Mouse (Mus musculus) heart, embryonic 16.5 days (tissue): ENCODE data around the gene Tril. TPM values are rescaled to one million over a fixed set of nuclear protein-coding genes. Genes with fewer than 3 reads are reported as not detected.

Experiments used
- ATAC-seq: fragments of 200-750 bp; cut with Nextera tagmentation; replicated peaks from 2 replicates; pipeline ENCODE4 v1.8.0; 2017; ENCODE audit warnings: moderate number of reproducible peaks; ENCODE audit not compliant: insufficient read depth, low FRiP score; ENCODE audit errors: extremely low read depth
- H3K27ac ChIP-seq: fragments of 300-500 bp; sonication (generic); 2 replicates; pipeline ENCODE4 v1.5.1; 2014; ENCODE audit warnings: mild to moderate bottlenecking, low read length, control low read depth, moderate library complexity
- H3K27me3 ChIP-seq: fragments of 300-500 bp; sonication (generic); 2 replicates; pipeline ENCODE4 v1.6.1; 2014; ENCODE audit warnings: low read length, mixed read lengths; ENCODE audit not compliant: control insufficient read depth, insufficient read depth
- H3K36me3 ChIP-seq: fragments of 300-500 bp; sonication (generic); 2 replicates; pipeline ENCODE4 v1.6.1; 2014; ENCODE audit not compliant: control insufficient read depth, insufficient read depth
- H3K4me1 ChIP-seq: fragments of 300-500 bp; sonication (generic); 2 replicates; pipeline ENCODE4 v1.6.1; 2014; ENCODE audit warnings: low read length, mixed read lengths; ENCODE audit not compliant: control insufficient read depth, insufficient read depth
- H3K4me2 ChIP-seq: fragments of 300-500 bp; sonication (generic); 2 replicates; pipeline ENCODE4 v1.6.1; 2014; ENCODE audit warnings: low read depth, mild to moderate bottlenecking, control low read depth, low read length
- H3K4me3 ChIP-seq: fragments of 300-500 bp; sonication (generic); 2 replicates; pipeline ENCODE4 v1.5.1; 2014; ENCODE audit warnings: mild to moderate bottlenecking, control low read depth, low read length
- H3K9ac ChIP-seq: fragments of 300-500 bp; sonication (generic); 2 replicates; pipeline ENCODE4 v1.6.1; 2014; ENCODE audit warnings: low read length, control low read depth
- H3K9me3 ChIP-seq: fragments of 300-500 bp; sonication (generic); replicated peaks from 2 replicates; pipeline ENCODE4 v1.6.1; 2016; ENCODE audit warnings: low read length; ENCODE audit not compliant: control insufficient read depth
- WGBS: fragments of 180-500 bp; shearing (Covaris S2); extraction: QIAGEN DNeasy Blood & Tissue Kit; methylation state at CpG from one replicate; pipeline ENCODE4 v1.1.7; 2014; 5-methylcytosine and 5-hydroxymethylcytosine counted together
- polyA plus RNA-seq: library from polyadenylated mRNA; unstranded; fragments of >200 nt; fragmentation: Nextera tagmentation; extraction: Ambion mirVana; gene quantifications from 2 replicates; pipeline ENCODE4 v1.2.1, GENCODE M21; 2015

Tril gene
- polyA plus RNA-seq, 1 experiment from 2014 or later: 4.4 TPM

DNA sequence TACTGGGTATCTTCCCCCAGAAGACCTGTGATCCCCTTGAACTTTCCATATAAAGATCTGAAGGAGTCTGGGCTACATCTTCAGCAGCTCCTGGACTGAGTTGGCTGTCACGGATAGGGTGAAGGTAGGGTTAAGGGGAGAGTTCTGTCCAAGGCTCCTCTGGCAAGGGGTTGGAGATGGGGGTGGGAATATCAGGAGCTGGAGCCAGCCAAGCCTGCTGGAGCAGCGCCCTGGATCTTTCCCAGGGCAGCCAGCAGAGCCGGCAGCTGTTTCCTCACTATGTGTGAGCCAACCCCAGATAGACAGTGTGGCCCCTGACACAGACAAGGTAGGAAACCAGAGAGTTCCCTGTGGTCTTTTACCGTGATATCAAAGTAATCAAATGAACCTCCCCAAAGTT is 4.6 kb upstream of the Tril start:
- ATAC-seq: no peak
- 32% methylated on average over 4 of the region's 4 CpGs for WGBS

DNA sequence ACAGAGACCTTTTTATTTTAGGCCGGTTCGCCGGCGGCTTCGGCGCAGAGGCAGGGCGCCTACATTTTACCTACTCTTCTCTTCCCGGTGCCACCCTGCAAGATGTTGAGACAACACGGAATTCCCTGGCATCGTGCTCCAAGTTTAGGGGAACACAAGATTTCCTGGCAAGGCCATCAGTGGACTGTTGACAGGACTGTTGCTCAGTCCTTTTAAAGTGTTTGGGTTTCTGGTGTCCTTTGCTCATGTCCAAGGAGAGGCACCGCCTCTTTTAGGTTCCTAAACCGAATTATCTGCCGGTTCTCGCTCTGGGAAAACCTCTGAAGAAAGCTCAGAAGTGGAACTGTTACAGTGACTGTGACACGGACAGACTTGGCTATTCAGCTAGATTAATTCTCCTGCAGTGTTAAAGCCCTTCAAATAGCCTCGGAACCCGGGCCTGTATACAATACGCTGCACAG is 441 bp upstream of the Tril start:
- 4% methylated on average over 18 of the region's 18 CpGs for WGBS
- Histone ChIP-seq H3K27ac (peak overlapping the region; percentile 82), H3K9ac (peak overlapping the region; percentile 72), H3K36me3 (no peaks in the 10 kb centered on the region), H3K4me1 (peaks cover 19% of the 10 kb centered on the region), H3K9me3 (no peaks in the 10 kb centered on the region), H3K4me2 (peak overlapping the region; percentile 92), H3K4me3 (peak overlapping the region; percentile 65), H3K27me3 (peaks cover 48% of the 10 kb centered on the region)
- 0 out of 2 replicates have a peak, but pooled peaks have one; percentile 6 for ATAC-seq

More for the DNA sequence above, 4.6 kb upstream of the Tril start:
- H3K36me3 ChIP-seq: no peaks in the 10 kb centered on the region
- no peak overlapping the region for H3K9ac ChIP-seq
- H3K27me3 ChIP-seq: peaks cover 16% of the 10 kb centered on the region
- peaks cover 3% of the 10 kb centered on the region for H3K9me3 ChIP-seq
- peaks cover 3% of the 10 kb centered on the region; the same call in 1 of the 2 replicates for H3K4me1 ChIP-seq
- no peak overlapping the region for H3K27ac ChIP-seq
- H3K4me2 ChIP-seq: no peak overlapping the region
- H3K4me3 ChIP-seq: no peak overlapping the region

DNA sequence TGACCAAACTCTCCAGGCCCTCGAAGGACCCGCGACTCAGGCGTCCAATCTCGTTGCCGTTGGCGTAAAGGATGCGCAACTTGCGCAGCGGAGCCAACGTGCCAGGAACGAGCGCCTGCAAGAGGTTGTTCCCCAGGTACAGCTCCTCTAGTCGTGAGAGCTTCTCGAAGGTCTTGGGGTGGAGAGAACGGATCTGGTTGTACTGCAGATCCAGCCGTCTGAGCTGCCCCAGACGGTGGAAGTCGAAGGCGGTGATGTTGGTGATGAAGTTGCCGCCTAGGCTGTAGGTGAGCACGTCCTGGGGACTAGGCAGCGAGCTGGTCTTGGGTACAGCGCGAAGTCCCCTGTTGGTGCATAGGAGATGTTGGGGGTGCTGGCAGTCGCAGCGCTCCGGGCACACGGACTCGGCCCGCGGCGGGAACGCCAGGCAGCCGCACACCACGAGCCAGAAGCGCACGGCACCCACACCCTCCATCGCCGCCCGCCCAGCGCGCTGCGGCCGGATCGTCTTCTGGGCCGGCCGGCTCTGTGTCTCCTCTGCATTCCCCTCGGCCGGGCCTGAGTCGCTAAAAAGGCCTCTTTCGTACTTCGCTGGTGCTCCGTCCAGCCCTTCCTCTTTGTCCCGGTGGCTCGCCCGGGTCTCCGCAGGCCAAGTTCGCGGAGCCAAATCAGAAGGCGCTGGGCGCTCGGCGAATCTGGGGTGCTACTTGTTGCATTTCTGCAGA is 707 bp downstream of the Tril start:
- 1% methylated on average over 63 of the region's 64 CpGs for WGBS
- Histone ChIP-seq H3K9me3 (no peaks in the 10 kb centered on the region), H3K27me3 (peaks cover 48% of the 10 kb centered on the region), H3K9ac (peak overlapping the region; percentile 72), H3K4me3 (peak overlapping the region; percentile 65), H3K4me2 (peak overlapping the region; percentile 92), H3K4me1 (peaks cover 19% of the 10 kb centered on the region), H3K36me3 (no peaks in the 10 kb centered on the region), H3K27ac (peak overlapping the region; percentile 82)
- peak; percentile 32; the same call in 1 of the 2 replicates for ATAC-seq

DNA sequence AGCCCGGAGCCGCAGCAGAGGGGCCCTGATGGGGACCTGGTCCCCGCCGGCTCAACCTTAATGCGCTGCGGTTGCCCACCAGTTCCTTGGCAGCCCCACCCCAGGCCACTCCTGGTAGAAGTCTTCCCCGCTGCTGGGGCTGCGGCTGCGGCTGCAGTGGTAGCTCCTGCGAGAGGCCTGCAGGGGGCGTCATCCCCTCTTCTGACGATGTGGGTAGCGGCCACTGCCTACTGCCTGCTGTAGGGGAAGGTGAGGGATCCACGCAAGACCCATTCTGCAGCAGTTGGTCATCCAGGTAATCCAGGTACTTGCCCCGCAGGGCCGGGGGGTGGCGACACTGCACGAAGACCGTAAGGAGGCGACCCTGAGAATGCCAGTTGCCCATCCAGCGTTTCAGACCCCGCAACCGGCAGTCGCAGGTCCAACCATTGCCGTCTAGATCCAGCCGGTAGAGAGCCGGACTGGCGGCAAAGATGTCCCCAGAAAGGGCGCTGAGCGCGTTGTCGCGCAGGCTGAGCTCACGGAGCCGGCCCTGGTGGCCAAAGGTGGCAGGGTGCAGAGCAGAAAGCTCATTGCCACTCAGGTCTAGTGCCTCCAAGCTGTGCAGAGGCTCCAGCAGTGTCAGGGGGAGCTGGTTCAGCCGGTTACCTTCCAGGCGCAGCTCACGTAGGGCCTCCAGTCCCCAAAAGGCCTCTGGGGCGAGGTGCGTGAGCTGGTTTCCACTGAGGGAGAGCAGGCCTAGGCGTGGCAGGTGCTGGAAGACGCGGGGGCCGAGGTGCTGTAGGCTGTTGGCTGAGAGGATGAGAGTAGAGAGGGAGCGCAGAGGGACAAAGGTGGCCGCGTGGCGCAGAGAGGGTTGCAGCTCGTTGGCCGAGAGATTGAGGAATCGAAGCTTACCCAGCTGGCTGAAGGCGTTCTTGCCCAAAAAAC is 1.6 kb downstream of the Tril start:
- Histone ChIP-seq H3K27ac (no peak overlapping the region), H3K9me3 (no peaks in the 10 kb centered on the region), H3K9ac (peak overlapping the region; percentile 47), H3K4me3 (peak overlapping the region; percentile 65), H3K4me1 (peaks cover 19% of the 10 kb centered on the region), H3K36me3 (no peaks in the 10 kb centered on the region), H3K4me2 (peak overlapping the region; percentile 92), H3K27me3 (peaks cover 48% of the 10 kb centered on the region)
- no peak for ATAC-seq
- WGBS: 4% methylated on average over 52 of the region's 52 CpGs

DNA sequence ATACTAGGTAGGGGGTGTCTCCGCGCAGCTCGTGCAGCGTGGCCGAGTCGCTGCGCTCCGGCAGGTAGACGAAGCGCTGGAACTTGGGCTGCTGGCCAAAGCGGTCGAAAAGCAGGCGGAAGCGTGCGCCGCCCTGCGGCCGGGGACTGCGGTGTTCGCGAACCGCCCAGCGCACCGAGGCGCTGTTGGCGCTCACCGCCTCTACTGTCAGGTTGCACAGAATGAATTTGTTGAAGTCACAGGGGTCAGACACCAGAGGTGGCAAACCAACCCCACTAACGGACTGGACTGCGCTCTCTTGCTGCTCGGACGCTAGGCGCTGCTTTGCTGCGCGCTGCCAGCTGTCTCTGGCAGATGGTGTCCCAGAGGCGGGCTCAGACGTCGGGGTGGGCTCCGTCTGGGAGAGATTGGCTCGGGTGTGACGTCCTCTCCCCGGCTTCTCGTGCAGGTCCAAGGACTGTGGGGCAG is 2.3 kb downstream of the Tril start:
- ATAC-seq: no peak
- H3K4me2 ChIP-seq: peak overlapping the region; percentile 92
- H3K4me1 ChIP-seq: peaks cover 19% of the 10 kb centered on the region
- no peak overlapping the region for H3K27ac ChIP-seq
- WGBS: 2% methylated on average over 42 of the region's 42 CpGs
- H3K4me3 ChIP-seq: peak overlapping the region; percentile 65
- H3K36me3 ChIP-seq: no peaks in the 10 kb centered on the region
- peaks cover 46% of the 10 kb centered on the region for H3K27me3 ChIP-seq
- H3K9ac ChIP-seq: peak overlapping the region; percentile 44
- no peaks in the 10 kb centered on the region for H3K9me3 ChIP-seq

DNA sequence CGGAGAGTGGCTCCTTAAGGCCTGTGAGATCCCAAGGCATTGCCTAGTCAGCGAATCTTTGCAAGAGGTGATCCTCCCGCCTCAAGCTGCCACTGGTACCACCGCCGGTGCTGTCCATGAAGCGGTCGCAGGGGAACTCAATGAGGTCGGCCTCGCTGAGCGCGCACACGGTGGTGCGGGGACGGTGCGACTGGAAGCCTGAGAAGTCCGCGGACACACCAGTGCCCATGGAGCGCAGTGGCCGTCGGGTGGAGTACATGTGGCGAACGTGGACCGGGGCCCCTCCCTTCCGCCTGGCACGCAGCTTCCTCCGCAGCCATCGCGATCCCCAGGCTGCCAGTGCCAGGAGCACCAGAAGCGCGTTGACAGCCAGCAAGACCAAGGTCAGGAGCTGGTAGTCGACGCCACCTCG is 2.9 kb downstream of the Tril start:
- 18% methylated on average over 33 of the region's 33 CpGs for WGBS
- H3K36me3 ChIP-seq: no peaks in the 10 kb centered on the region
- no peak for ATAC-seq
- no peak overlapping the region for H3K27ac ChIP-seq
- peaks cover 19% of the 10 kb centered on the region for H3K4me1 ChIP-seq
- no peaks in the 10 kb centered on the region for H3K9me3 ChIP-seq
- H3K9ac ChIP-seq: peak overlapping the region; percentile 20; the same call in 1 of the 2 replicates
- H3K4me2 ChIP-seq: peak overlapping the region; percentile 92
- H3K4me3 ChIP-seq: peak overlapping the region; percentile 65
- peaks cover 43% of the 10 kb centered on the region for H3K27me3 ChIP-seq

DNA sequence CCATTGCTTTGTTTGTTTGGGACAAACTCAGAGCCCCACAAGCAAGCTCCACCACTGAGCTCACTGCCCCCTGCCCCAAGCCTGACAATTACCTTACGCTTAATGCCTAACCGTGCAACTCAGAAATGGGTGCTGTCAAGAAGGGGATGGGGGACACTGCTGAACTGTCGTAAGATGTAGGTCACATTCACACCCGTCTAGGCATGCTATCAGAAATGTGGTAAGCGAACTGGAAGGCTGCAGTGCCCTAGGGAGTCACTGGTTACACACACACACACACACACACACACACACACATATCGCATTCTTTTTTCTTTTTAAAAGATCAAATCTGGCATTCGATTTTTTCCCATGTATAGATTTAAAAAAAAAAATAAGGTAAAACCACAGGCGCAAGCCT is 4.0 kb downstream of the Tril start:
- Histone ChIP-seq H3K4me2 (no peak overlapping the region), H3K27ac (no peak overlapping the region), H3K4me1 (peaks cover 19% of the 10 kb centered on the region), H3K27me3 (peaks cover 38% of the 10 kb centered on the region), H3K36me3 (no peaks in the 10 kb centered on the region), H3K9me3 (no peaks in the 10 kb centered on the region), H3K9ac (no peak overlapping the region), H3K4me3 (no peak overlapping the region)
- 76% methylated on average over 8 of the region's 8 CpGs for WGBS
- no peak for ATAC-seq

DNA sequence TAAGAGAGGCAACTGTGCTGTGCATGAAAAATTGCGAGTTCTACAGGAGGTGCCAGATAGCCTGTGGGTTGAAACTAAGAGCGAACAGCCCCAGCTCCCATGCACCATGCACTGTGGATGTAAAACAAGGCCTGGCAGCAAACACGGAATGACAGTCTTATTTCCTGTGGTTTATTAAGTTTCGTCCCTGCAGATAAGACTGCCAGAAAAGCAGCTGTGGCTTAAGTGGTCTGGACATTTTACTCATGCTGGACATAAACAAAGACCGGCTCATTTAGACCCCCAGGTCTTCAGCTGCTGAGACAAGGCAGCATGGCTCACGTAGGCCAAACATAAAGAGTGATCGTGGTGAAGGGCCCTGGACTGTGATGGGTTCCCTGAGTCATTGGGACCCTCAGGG is 4.9 kb downstream of the Tril start:
- Histone ChIP-seq H3K27me3 (peaks cover 32% of the 10 kb centered on the region), H3K4me1 (peaks cover 15% of the 10 kb centered on the region), H3K4me3 (no peak overlapping the region), H3K9me3 (no peaks in the 10 kb centered on the region), H3K4me2 (no peak overlapping the region), H3K9ac (no peak overlapping the region), H3K36me3 (no peaks in the 10 kb centered on the region), H3K27ac (no peak overlapping the region)
- WGBS: 61% methylated on average over 7 of the region's 7 CpGs
- ATAC-seq: no peak
